Mouse (Mus musculus) megakaryocyte, embryonic 14.5 days (primary cell): ENCODE results near the gene Ccdc78.

ENCODE experiments used
- FLI1 ChIP-seq: IDR thresholded peaks from 2 replicates; pipeline ENCODE4 v1.6.1; 2012; ENCODE audit warnings: low read length, inconsistent platforms, mixed read lengths
- GATA1 ChIP-seq: IDR thresholded peaks from 3 replicates; pipeline ENCODE4 v1.6.1; 2012; ENCODE audit warnings: mixed read lengths, low read length, inconsistent platforms, borderline replicate concordance

GRCm38 (mm10) chr17:25757691-25758090, 28.7 kb upstream of the Ccdc78 start:
- TF ChIP-seq GATA1 (no peak), FLI1 (no peak)
